Mouse (Mus musculus): Measurements from ENCODE around the gene Grrp1. TPM values are rescaled to one million over a fixed set of nuclear protein-coding genes. Genes with fewer than 3 reads are reported as not detected.
"Not testable (repeated sequence)": the region's sequence is repeated elsewhere in the genome, so short reads cannot be mapped to it uniquely, and the experiment has no call there.

Grrp1 gene
- polyA plus RNA-seq, 1 experiment = not detected

DNA sequence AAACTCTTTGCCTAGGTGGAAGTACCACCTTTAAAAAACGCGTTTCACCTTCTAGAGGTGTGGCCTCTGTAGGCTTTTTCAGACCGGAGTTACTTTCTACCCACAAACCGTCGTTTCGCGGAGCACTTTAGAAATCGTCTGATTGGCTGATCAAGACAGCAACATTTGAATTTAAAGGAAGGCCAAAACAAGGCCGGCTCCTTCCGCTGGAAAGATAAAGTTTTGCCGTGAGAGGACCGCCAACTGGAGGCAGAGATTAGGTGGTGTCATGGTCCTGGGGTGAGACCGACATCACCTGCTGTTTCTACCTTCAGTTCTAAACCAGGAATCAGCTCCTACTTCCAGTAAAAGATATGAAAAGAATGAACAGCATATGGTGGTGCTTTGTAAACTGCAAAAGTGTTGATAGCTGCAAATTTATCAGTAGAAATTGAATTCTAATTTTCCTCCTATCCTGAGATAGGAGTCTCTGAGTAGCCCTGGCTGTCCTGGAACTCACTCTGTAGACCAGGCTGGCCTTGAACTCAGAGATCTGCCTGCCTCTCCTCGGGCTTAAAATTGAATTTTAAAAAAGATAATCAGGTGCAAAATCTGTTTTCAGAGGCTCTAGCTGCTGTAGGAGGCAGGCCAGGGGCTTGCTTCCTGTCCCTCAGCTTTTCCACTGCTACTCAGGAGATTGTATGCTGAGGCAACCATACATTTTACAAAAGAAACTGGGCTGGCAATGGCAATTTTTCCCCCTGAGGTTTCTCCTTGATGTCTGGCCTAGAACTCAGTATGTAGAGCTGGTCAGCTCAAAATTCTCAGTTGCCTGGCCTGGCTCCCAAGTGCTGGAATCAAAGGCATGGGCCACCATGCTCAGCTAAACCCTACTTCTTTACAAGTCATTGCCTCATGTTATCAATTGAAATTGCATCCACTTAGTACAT is 19.8 kb upstream of the Grrp1 start:
- Histone ChIP-seq H3K27ac (ENCODE audit: insufficient read depth, low read depth, low read length) (no peak overlapping the region), H3K4me3 (ENCODE audit: insufficient read depth, low read depth, low read length) (no peak overlapping the region), H3K4me1 (ENCODE audit: control insufficient read depth, insufficient read depth, low read length) (no peaks in the 10 kb centered on the region)
- TF ChIP-seq CTCF (IDR thresholded peaks at IDR 0.05; ENCODE audit: insufficient read depth, low read depth, low read length) = no peak
- TF ChIP-seq POLR2A (IDR thresholded peaks at IDR 0.05; ENCODE audit: insufficient read depth, low read depth, low read length) = no peak
- 10% methylated on average over 14 of the region's 14 CpGs for WGBS

DNA sequence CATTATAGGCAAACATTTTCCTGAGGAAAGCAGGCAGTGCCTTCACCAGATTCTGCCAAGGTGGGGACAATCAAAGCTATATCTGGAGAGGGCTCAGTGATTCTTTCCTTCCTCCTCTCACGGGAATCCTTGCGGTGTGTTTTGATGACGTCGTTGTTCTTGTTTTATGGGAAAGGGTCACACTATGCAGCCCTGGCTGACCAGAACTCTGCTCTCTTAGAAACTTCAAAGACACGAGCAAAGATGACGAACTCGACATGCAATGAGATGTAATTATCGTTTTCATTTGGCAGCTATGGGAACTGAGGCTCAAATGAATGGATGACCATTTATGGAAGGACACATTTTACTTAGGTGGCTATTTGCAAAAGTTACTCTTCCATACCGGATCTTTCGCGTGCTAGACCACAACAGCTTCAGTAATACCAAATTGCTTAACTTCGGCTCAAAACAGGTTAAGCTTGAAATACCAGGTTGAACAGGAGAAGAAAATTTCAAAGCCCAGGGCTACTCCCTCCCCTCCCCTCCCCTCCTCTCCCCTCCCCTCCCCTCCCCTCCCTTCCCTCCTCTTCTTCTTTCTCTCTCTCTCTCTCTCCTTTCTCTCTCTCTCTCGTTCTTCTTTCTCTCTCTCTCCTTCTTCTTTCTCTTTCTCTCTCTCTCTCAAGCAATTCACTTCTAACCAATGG is 19.0 kb upstream of the Grrp1 start:
- H3K4me1 ChIP-seq (ENCODE audit: control insufficient read depth, insufficient read depth, low read length) = no peaks in the 10 kb centered on the region
- H3K4me3 ChIP-seq (ENCODE audit: insufficient read depth, low read depth, low read length) = no peak overlapping the region
- no peak for TF ChIP-seq CTCF (IDR thresholded peaks at IDR 0.05; ENCODE audit: insufficient read depth, low read depth, low read length)
- no peak for TF ChIP-seq POLR2A (IDR thresholded peaks at IDR 0.05; ENCODE audit: insufficient read depth, low read depth, low read length)
- no peak overlapping the region for H3K27ac ChIP-seq (ENCODE audit: insufficient read depth, low read depth, low read length)
- 39% methylated on average over 13 of the region's 13 CpGs for WGBS

DNA sequence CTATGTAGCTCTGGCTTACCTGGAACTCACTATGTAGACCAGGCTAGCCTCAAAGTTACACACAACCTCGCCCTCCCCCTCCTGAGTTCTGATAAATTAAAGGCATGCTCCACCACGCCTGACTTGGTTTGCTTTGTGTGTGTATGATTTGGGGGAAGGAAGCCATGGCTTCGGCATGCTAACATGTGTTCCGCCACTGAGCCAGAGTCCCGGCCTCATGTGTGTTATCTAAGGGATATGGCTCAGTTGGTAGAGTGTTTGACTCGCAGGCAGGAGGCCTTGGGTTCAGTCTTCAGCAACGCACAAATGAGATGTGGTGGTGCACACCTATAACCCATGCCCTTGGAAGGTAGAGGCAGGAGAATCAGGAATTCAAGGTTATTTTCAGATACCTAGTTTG is 18.1 kb upstream of the Grrp1 start:
- Histone ChIP-seq H3K4me1 (ENCODE audit: control insufficient read depth, insufficient read depth, low read length) (no peaks in the 10 kb centered on the region), H3K4me3 (ENCODE audit: insufficient read depth, low read depth, low read length) (no peak overlapping the region), H3K27ac (ENCODE audit: insufficient read depth, low read depth, low read length) (no peak overlapping the region)
- WGBS = 87% methylated on average over 7 of the region's 7 CpGs
- no peak for TF ChIP-seq POLR2A (IDR thresholded peaks at IDR 0.05; ENCODE audit: insufficient read depth, low read depth, low read length)
- TF ChIP-seq CTCF (IDR thresholded peaks at IDR 0.05; ENCODE audit: insufficient read depth, low read depth, low read length) = no peak

GRCm38 (mm10) chr4:134269622-134270021 is 15.7 kb upstream of the Grrp1 start:
- not testable (repeated sequence) for H3K27ac ChIP-seq (ENCODE audit: insufficient read depth, low read depth, low read length); H3K4me3 ChIP-seq (ENCODE audit: insufficient read depth, low read depth, low read length); H3K4me1 ChIP-seq (ENCODE audit: control insufficient read depth, insufficient read depth, low read length)

- H3K4me1 ChIP-seq (ENCODE audit: control insufficient read depth, insufficient read depth, low read length) = no peaks in the 10 kb centered on the region
- TF ChIP-seq CTCF (IDR thresholded peaks at IDR 0.05; ENCODE audit: insufficient read depth, low read depth, low read length) = no peak
- no peak for TF ChIP-seq POLR2A (IDR thresholded peaks at IDR 0.05; ENCODE audit: insufficient read depth, low read depth, low read length)
- H3K27ac ChIP-seq (ENCODE audit: insufficient read depth, low read depth, low read length) = no peak overlapping the region
- 73% methylated on average over 19 of the region's 19 CpGs for WGBS
- H3K4me3 ChIP-seq (ENCODE audit: insufficient read depth, low read depth, low read length) = no peak overlapping the region
These were observed 14.3 kb upstream of the Grrp1 start for GRCm38 (mm10) chr4:134268102-134268655.

GRCm38 (mm10) chr4:134265860-134266585 is 12.1 kb upstream of the Grrp1 start:
- H3K27ac ChIP-seq (ENCODE audit: insufficient read depth, low read depth, low read length) = no peak overlapping the region
- TF ChIP-seq CTCF (IDR thresholded peaks at IDR 0.05; ENCODE audit: insufficient read depth, low read depth, low read length) (no peak), POLR2A (IDR thresholded peaks at IDR 0.05; ENCODE audit: insufficient read depth, low read depth, low read length) (no peak)

DNA sequence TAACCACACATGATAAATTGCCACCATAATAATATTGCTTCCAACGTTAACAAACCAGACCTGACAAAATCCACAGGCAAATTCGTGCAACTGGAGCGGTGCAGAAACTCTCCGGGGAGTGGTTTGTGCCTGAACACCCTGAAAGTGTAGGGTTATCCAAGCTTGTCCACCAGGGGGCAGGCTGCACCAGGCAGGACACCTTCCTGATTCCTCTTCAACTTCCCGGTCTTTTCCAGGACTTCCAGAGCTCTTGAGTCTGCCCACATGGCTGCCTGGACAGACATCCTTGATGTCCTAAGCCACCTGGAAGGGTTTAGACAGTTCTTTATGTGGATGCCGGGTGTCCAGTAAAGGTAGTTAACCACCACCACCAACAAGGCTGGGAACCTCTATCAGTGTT is 9.3 kb upstream of the Grrp1 start:
- TF ChIP-seq CTCF (IDR thresholded peaks at IDR 0.05; ENCODE audit: insufficient read depth, low read depth, low read length) (peak; percentile 51; the same call in 1 of the 2 replicates), POLR2A (IDR thresholded peaks at IDR 0.05; ENCODE audit: insufficient read depth, low read depth, low read length) (no peak)
- Histone ChIP-seq H3K4me1 (ENCODE audit: control insufficient read depth, insufficient read depth, low read length) (no peaks in the 10 kb centered on the region), H3K4me3 (ENCODE audit: insufficient read depth, low read depth, low read length) (no peak overlapping the region), H3K27ac (ENCODE audit: insufficient read depth, low read depth, low read length) (no peak overlapping the region)
- 26% methylated on average over 6 of the region's 6 CpGs for WGBS

More at GRCm38 (mm10) chr4:134265860-134266585, 12.1 kb upstream of the Grrp1 start:
- WGBS = 64% methylated on average over 9 of the region's 9 CpGs
- H3K4me1 ChIP-seq (ENCODE audit: control insufficient read depth, insufficient read depth, low read length) = no peaks in the 10 kb centered on the region
- H3K4me3 ChIP-seq (ENCODE audit: insufficient read depth, low read depth, low read length) = no peak overlapping the region

GRCm38 (mm10) chr4:134258354-134258753 is 4.4 kb upstream of the Grrp1 start:
- Histone ChIP-seq H3K4me1 (ENCODE audit: control insufficient read depth, insufficient read depth, low read length) (no peaks in the 10 kb centered on the region), H3K4me3 (ENCODE audit: insufficient read depth, low read depth, low read length) (no peak overlapping the region), H3K27ac (ENCODE audit: insufficient read depth, low read depth, low read length) (no peak overlapping the region)
- WGBS = 65% methylated on average over 11 of the region's 11 CpGs
- no peak for TF ChIP-seq CTCF (IDR thresholded peaks at IDR 0.05; ENCODE audit: insufficient read depth, low read depth, low read length)
- TF ChIP-seq POLR2A (IDR thresholded peaks at IDR 0.05; ENCODE audit: insufficient read depth, low read depth, low read length) = no peak
